Mouse (Mus musculus) lung, embryonic 14.5 days (tissue): Measurements from ENCODE around the gene Neurod6. TPM values are rescaled to one million over a fixed set of nuclear protein-coding genes. Genes with fewer than 3 reads are reported as not detected.
A peak's percentile ranks its signal among the peaks of the same experiment; 100 is the strongest.
"Not testable (repeated sequence)": the region's sequence is repeated elsewhere in the genome, so short reads cannot be mapped to it uniquely, and the experiment has no call there.

Source experiments
- ATAC-seq: fragments of 200-750 bp; cut with Nextera tagmentation; 2 replicates; pipeline ENCODE4 v1.8.0; 2017; ENCODE audit warnings: mild to moderate bottlenecking, moderate TSS enrichment, moderate library complexity; ENCODE audit not compliant: insufficient read depth
- DNase-seq: peaks from one replicate; pipeline ENCODE4 v3.0.0-alpha.2; 2015
- H3K27ac ChIP-seq: fragments of 300-500 bp; sonication (generic); 2 replicates; pipeline ENCODE4 v1.5.1; 2014; ENCODE audit warnings: low read depth, mild to moderate bottlenecking, moderate library complexity
- H3K27me3 ChIP-seq: fragments of 300-500 bp; sonication (generic); 2 replicates; pipeline ENCODE4 v1.6.1; 2014; ENCODE audit warnings: low read length, control low read depth; ENCODE audit not compliant: insufficient read depth
- H3K36me3 ChIP-seq: fragments of 300-500 bp; sonication (generic); 2 replicates; pipeline ENCODE4 v1.6.1; 2014; ENCODE audit warnings: control low read depth; ENCODE audit not compliant: insufficient read depth
- H3K4me1 ChIP-seq: fragments of 300-500 bp; sonication (generic); 2 replicates; pipeline ENCODE4 v1.6.1; 2014; ENCODE audit warnings: antibody characterized with exemption, control low read depth; ENCODE audit not compliant: insufficient read depth
- H3K4me2 ChIP-seq: fragments of 300-500 bp; sonication (generic); 2 replicates; pipeline ENCODE4 v1.6.1; 2014; ENCODE audit warnings: mild to moderate bottlenecking
- H3K4me3 ChIP-seq: fragments of 300-500 bp; sonication (generic); 2 replicates; pipeline ENCODE4 v1.5.1; 2014; ENCODE audit warnings: low read depth, low read length
- H3K9ac ChIP-seq: fragments of 300-500 bp; sonication (generic); 2 replicates; pipeline ENCODE4 v1.6.1; 2014
- H3K9me3 ChIP-seq: fragments of 300-500 bp; sonication (generic); 2 replicates; pipeline ENCODE4 v1.6.1; 2016; ENCODE audit warnings: low read depth, low read length, control low read depth
- CTCF ChIP-seq: IDR thresholded peaks from 2 replicates; pipeline ENCODE4 v1.5.1; 2016; ENCODE audit warnings: antibody characterized with exemption, low read depth
- WGBS: fragments of 180-500 bp; shearing (Covaris S2); extraction: QIAGEN DNeasy Blood & Tissue Kit; methylation state at CpG from one replicate; pipeline ENCODE4 v1.1.7; 2014; 5-methylcytosine and 5-hydroxymethylcytosine counted together
- polyA plus RNA-seq: library from polyadenylated mRNA; unstranded; fragments of >200 nt; fragmentation: Nextera tagmentation; extraction: Ambion mirVana; gene quantifications from 2 replicates; pipeline ENCODE4 v1.2.1, GENCODE M21; 2014

The Neurod6 gene
- not detected in 2 replicates for polyA plus RNA-seq

DNA sequence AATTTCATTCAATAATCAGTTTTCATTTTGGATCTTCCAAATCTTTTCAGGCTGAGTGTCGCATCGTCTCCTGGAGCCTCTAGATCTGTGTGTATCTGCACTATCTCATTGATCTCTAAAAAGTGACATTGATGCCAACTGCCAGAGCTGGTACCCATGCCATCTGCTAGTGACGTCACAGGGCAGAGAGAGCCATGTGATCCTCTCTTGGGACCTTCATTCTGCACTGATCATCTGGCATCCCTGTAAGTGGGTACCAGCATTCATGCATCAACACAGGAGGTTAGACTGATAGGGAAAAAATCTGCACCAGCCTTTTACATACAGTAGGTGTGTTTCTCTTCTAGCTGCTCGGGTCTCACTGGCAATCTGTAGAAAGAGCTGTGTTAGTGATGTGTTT lies at the start of gene Neurod6:
Gene Neurod6 (minus strand): TSS at position 290 of the 400 bp plus-strand sequence.
- no peak for DNase-seq
- Histone ChIP-seq H3K4me2 (no peak within 1 kb of the TSS), H3K9me3 (no peaks in the 10 kb centered on the region), H3K27ac (no peak within 1 kb of the TSS), H3K36me3 (no peaks in the 10 kb centered on the region), H3K4me1 (no peaks in the 10 kb centered on the region), H3K9ac (no peak within 1 kb of the TSS), H3K27me3 (peaks cover 13% of the 10 kb centered on the region), H3K4me3 (no peak within 1 kb of the TSS)
- ATAC-seq = no peak
- WGBS = 70% methylated on average over 4 of the region's 4 CpGs
- TF ChIP-seq CTCF = no peak

DNA sequence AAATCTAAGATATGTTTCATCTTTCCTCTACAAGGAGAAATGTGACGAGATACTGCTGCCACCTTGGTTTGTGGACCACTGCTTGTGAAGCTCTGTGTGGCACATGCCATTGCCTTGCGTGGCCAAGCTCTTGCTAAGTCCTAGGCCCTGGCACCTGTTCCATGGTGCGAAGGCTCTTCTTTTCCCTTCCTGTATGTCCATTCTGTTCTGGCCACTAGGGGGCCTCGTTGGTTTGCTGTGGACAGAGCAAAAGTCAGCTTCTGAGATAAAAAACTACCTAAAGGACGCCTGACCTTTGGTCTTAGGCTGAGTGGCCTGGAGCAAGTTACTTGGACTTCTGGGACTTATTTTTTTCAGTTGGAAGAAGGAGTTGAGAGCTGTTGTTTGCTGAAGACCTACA lies 36.1 kb upstream of the Neurod6 start:
- ATAC-seq (no peak), DNase-seq (peak; percentile 68)
- Histone ChIP-seq H3K4me1 (no peaks in the 10 kb centered on the region), H3K4me3 (no peak overlapping the region), H3K4me2 (no peak overlapping the region), H3K9ac (no peak overlapping the region), H3K27ac (no peak overlapping the region), H3K9me3 (no peaks in the 10 kb centered on the region), H3K27me3 (no peaks in the 10 kb centered on the region), H3K36me3 (no peaks in the 10 kb centered on the region)
- peak; percentile 71 for TF ChIP-seq CTCF
- WGBS = 39% methylated on average over 5 of the region's 5 CpGs

DNA sequence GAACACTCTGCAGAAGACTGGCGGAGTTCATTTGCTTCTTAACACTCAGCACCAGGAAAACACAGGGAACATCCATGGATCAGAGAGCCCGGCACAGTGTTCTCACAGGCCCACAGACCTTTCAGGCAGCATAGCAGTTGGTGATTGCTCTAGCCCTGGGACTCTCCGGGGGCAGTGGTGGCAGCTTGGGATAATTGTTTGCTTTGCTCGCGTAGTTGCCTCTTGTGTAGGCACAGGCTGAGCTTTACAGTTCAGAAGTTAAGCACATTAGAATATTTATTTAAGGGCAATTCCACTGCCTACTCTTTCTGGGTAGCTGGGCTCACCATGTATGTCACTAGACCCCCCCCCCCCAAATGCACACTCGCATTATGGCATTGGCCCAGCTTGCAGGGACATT lies 34.4 kb upstream of the Neurod6 start:
- no peak overlapping the region for H3K4me3 ChIP-seq
- no peaks in the 10 kb centered on the region for H3K27me3 ChIP-seq
- no peak for TF ChIP-seq CTCF
- H3K9me3 ChIP-seq = no peaks in the 10 kb centered on the region
- ATAC-seq (peak; percentile 74; the same call in 1 of the 2 replicates), DNase-seq (peak; percentile 26)
- no peak overlapping the region for H3K27ac ChIP-seq
- no peaks in the 10 kb centered on the region for H3K4me1 ChIP-seq
- WGBS = 66% methylated on average over 6 of the region's 6 CpGs
- no peaks in the 10 kb centered on the region for H3K36me3 ChIP-seq
- no peak overlapping the region for H3K4me2 ChIP-seq
- no peak overlapping the region for H3K9ac ChIP-seq

DNA sequence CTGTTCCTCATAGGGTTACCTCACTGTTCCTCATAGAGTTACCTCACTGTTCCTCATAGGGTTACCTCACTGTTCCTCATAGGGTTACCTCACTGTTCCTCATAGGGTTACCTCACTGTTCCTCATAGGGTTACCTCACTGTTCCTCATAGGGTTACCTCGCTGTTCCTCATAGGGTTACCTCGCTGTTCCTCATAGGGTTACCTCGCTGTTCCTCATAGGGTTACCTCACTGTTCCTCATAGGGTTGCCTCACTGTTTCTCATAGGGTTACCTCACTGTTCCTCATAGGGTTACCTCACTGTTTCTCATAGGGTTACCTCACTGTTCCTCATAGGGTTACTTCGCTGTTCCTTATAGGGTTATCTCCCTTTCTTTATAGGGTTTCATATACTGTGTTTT lies 29.9 kb upstream of the Neurod6 start:
- H3K36me3 ChIP-seq, H3K9me3 ChIP-seq, ATAC-seq, DNase-seq, H3K27me3 ChIP-seq, H3K27ac ChIP-seq, H3K4me1 ChIP-seq, H3K9ac ChIP-seq, H3K4me2 ChIP-seq, H3K4me3 ChIP-seq: not testable (repeated sequence)
- 81% methylated on average over 4 of the region's 4 CpGs for WGBS

DNA sequence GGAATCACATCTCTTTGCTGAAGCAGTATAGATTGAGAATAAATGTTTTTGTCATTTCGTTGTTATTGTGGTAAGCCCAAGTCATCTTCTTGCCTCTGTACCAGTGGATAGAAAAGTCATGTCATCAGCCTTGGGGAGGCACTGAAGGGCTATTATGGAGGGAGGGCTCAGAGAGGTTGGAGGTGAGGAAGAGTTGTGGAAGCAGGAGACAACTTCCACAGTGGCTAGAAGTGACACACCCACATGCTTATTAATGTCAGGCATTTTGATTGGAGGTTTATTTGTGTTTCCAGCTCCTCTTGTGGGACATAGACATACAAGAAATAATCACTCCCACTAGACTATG lies 23.7 kb upstream of the Neurod6 start:
- H3K27me3 ChIP-seq = no peaks in the 10 kb centered on the region
- no peaks in the 10 kb centered on the region for H3K36me3 ChIP-seq
- no peak overlapping the region for H3K27ac ChIP-seq
- no peak overlapping the region for H3K4me2 ChIP-seq
- DNase-seq (no peak), ATAC-seq (no peak)
- no peak overlapping the region for H3K9ac ChIP-seq
- H3K9me3 ChIP-seq = no peaks in the 10 kb centered on the region
- WGBS = 84% methylated on average over 1 of the region's 1 CpGs
- H3K4me3 ChIP-seq = no peak overlapping the region
- no peak for TF ChIP-seq CTCF
- no peaks in the 10 kb centered on the region for H3K4me1 ChIP-seq

DNA sequence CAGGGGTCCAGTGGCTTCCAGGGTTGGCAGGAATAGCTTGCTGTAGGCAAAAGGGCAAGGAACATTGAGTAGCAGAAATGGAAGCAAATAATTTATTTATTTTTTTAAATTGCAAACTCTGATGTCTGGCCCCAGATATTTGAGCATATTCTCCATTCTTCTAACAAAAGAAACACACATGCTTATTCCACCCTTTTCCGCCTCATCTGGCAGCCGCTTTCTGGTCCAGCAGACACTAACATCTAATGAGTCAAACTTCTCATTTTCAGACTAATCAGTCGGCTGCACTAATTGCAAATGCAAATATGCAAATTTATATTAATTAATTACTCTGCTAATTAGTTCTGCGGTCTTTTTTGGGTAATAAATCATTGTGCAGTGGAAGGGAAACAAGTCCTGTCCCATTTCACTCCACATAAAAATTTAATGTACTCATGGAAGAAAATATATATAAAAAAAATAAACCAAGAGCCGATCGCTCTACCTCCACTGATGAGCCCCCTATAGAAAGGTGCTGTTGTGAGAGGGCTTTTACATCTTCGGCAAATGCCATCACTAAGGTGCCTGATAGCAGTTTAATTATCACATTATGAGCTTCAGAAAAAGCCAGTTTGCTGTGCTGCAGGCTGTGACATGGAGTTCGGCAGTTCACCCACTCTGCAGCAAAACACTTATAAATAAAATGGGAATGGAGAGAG lies 23.1 kb upstream of the Neurod6 start:
- ATAC-seq (no peak), DNase-seq (no peak)
- Histone ChIP-seq H3K27ac (no peak overlapping the region), H3K36me3 (no peaks in the 10 kb centered on the region), H3K27me3 (no peaks in the 10 kb centered on the region), H3K4me3 (no peak overlapping the region), H3K9ac (no peak overlapping the region), H3K4me2 (no peak overlapping the region), H3K4me1 (no peaks in the 10 kb centered on the region), H3K9me3 (no peaks in the 10 kb centered on the region)
- 83% methylated on average over 8 of the region's 8 CpGs for WGBS
- TF ChIP-seq CTCF = no peak

DNA sequence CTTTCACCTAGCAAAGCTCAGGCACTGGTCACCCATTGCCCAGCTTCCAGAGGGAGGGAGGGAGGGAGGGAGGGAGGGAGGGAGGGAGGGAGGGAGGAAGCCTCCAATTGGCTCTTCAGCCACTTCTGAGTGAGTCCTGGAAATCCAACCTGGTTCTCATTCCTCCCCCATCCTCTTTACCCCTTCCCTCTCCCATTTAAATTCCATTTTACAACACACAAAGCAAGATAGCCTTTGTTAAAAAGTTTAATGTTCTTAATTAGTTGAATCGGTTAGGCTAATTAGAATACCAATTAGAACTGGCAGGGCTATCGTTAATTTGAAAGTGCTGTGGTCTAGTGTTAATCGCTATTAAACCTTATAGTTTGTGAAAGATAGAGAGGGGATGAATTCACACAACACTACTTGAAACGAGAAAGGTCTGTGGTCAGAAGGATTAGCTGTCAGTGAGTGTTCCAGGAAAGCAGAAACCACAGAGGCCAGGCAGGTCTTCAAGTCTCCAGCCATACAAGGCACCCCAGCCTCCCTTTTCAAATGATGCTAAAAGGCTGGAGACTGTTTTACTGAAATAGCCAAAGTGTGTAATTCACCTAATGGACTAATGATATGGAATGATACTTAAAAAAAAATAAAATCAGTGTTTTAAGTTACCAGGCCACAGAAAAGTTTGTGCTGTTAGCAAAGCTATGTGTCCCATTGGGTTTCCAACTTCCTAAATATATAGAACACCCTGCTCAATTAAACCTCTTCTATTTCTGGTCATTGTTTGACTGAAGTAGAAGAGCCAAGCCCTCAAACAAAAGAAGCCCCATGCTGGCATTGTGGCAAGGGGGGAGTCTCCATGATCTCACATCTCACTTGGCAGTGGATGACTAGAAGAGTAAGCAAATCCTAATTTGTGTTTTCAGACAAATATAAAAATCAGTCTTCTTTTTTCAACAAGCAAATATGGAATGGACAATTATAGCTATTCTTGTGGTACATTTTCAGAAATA lies 19.6 kb upstream of the Neurod6 start:
- no peak for TF ChIP-seq CTCF
- no peak overlapping the region for H3K9ac ChIP-seq
- WGBS = 54% methylated on average over 4 of the region's 4 CpGs
- ATAC-seq (no peak), DNase-seq (no peak)
- H3K4me1 ChIP-seq = no peaks in the 10 kb centered on the region
- H3K27ac ChIP-seq = no peak overlapping the region
- H3K4me2 ChIP-seq = no peak overlapping the region
- H3K27me3 ChIP-seq = no peaks in the 10 kb centered on the region
- no peak overlapping the region for H3K4me3 ChIP-seq
- no peaks in the 10 kb centered on the region for H3K9me3 ChIP-seq
- no peaks in the 10 kb centered on the region for H3K36me3 ChIP-seq
